32 mouse cellular contexts compared by ENCODE assay signal in genomic region chr4:115911586-115911985, GRCm38 (mm10). TPM values are rescaled to one million over a fixed set of nuclear protein-coding genes. Genes with fewer than 3 reads are reported as not detected.
A peak's percentile ranks its signal among the peaks of the same experiment; 100 is the strongest.
DNase-seq lines count a peak whose midpoint lies in the region; ATAC-seq lines count a peak whose summit lies in the region.
"Had no signal": no experiment of that assay in that cellular context is flagged by ENCODE, and none has a peak within 500 bp of the region (broad histone marks: within the 10 kb centered on the region; RNA-seq: fewer than 3 reads in every experiment).

No protein-coding gene starts in this region.

- intact Hi-C loops in left cerebral cortex, postnatal 25 days (cut with DNase I) = loop anchor here (5.0 kb wide), 1 partner anchor 36 kb away; no protein-coding TSS in a partner anchor

- H3K27ac ChIP-seq in lung, embryonic 16.5 days (ENCODE audit: low read length) = no peak overlapping the region
- H3K27ac ChIP-seq in embryonic facial prominence, embryonic 14.5 days (replicated peaks; ENCODE audit: low read depth, low read length) = no peak overlapping the region
- H3K27ac ChIP-seq: heart, embryonic 10.5 days; left cerebral cortex, adult 2 months had no signal

- ATAC-seq in lung, embryonic 16.5 days (ENCODE audit: low read depth) = peak; percentile 66; the same call in 1 of the 2 replicates
- ATAC-seq in embryonic facial prominence, embryonic 14.5 days (ENCODE audit: low read depth) = peak; percentile 78; the same call in 1 of the 2 replicates
- ATAC-seq: forebrain, embryonic 14.5 days; intestine, postnatal 0 days had no signal

- H3K4me1 ChIP-seq in lung, embryonic 16.5 days (replicated peaks; ENCODE audit: control insufficient read depth, insufficient read depth, low read length) = no peaks in the 10 kb centered on the region
- 0 out of 2 replicates have a peak, but pooled peaks cover 6% of the 10 kb centered on the region for H3K4me1 ChIP-seq in embryonic facial prominence, embryonic 14.5 days (ENCODE audit: control insufficient read depth, insufficient read depth, low read length)

- no peak overlapping the region for H3K9ac ChIP-seq in lung, embryonic 16.5 days (ENCODE audit: low read length)
- H3K9ac ChIP-seq in embryonic facial prominence, embryonic 14.5 days (ENCODE audit: low read depth, low read length) = no peak overlapping the region

- H3K36me3 ChIP-seq in lung, embryonic 16.5 days (ENCODE audit: control insufficient read depth, insufficient read depth, low read length) = no peaks in the 10 kb centered on the region
- no peaks in the 10 kb centered on the region for H3K36me3 ChIP-seq in embryonic facial prominence, embryonic 14.5 days (ENCODE audit: control insufficient read depth, insufficient read depth, low read length)
- H3K36me3 ChIP-seq: heart, embryonic 10.5 days had no signal

- H3K27me3 ChIP-seq in lung, embryonic 16.5 days (ENCODE audit: control insufficient read depth, insufficient read depth, low read depth, low read length) = no peaks in the 10 kb centered on the region
- H3K27me3 ChIP-seq in embryonic facial prominence, embryonic 14.5 days (replicated peaks; ENCODE audit: control insufficient read depth, insufficient read depth, low read length) = peaks cover 7% of the 10 kb centered on the region

- H3K9me3 ChIP-seq in lung, embryonic 16.5 days (ENCODE audit: control insufficient read depth, low read length) = no peaks in the 10 kb centered on the region
- H3K9me3 ChIP-seq in embryonic facial prominence, embryonic 14.5 days (ENCODE audit: control insufficient read depth, low read length) = no peaks in the 10 kb centered on the region
- H3K9me3 ChIP-seq: heart, embryonic 10.5 days had no signal

- DNase-seq in embryo, embryonic 10 days (ENCODE audit: low spot score) = peak; percentile 64
- no peak for DNase-seq in embryo, embryonic 11 days
- DNase-seq in lung, postnatal 4 days = no peak
- DNase-seq in embryo, embryonic 10.5 days (ENCODE audit: low spot score) = peak; percentile 59
- peak; percentile 58 for DNase-seq in embryonic facial prominence, embryonic 14.5 days (ENCODE audit: low spot score)
- DNase-seq in left cerebral cortex, postnatal 25 days (ENCODE audit: low spot score in 2 of 2) = no peak
- no peak for DNase-seq in natural killer cell, adult 2 months (ENCODE audit: low spot score in 2 of 2)
- DNase-seq: adrenal gland, postnatal 36 days; cerebellum, adult 11 months; cerebellum, adult 9-11 months; gastrocnemius, postnatal 10 days; heart, postnatal 4 days; kidney, postnatal 4 days; layer of hippocampus, adult 9-11 months; left cerebral cortex, postnatal 4 days; lung, postnatal 36 days; thymus, postnatal 14 days had no signal

- 10% methylated on average over 4 of the region's 4 CpGs for WGBS in lung, embryonic 16.5 days
- WGBS in embryonic facial prominence, embryonic 14.5 days = 5% methylated on average over 4 of the region's 4 CpGs

- H3K4me2 ChIP-seq in lung, embryonic 16.5 days (ENCODE audit: low read depth, low read length) = no peak overlapping the region
- no peak overlapping the region for H3K4me2 ChIP-seq in embryonic facial prominence, embryonic 14.5 days (ENCODE audit: low read depth, low read length)
- H3K4me2 ChIP-seq: liver, embryonic 11.5 days had no signal

- no peak overlapping the region for H3K4me3 ChIP-seq in lung, embryonic 16.5 days (ENCODE audit: low read length)
- no peak overlapping the region for H3K4me3 ChIP-seq in embryonic facial prominence, embryonic 14.5 days (ENCODE audit: low read depth, low read length)
- H3K4me3 ChIP-seq: erythroblast, embryonic 14.5 days; heart, embryonic 10.5 days; left cerebral cortex, adult 2 months; myocyte had no signal

RNA-seq across cellular contexts. Expression of gene 6430628N08Rik, which starts 21.1 kb away (rescaled TPM):
- polyA plus RNA-seq in lung, embryonic 16.5 days (2015; fragmentation: Nextera tagmentation; extraction: Ambion mirVana) = not detected in 2 replicates
- 0.10 and 0.29 TPM in 2 replicates for polyA plus RNA-seq in embryonic facial prominence, embryonic 14.5 days (2014; fragmentation: Nextera tagmentation; extraction: Ambion mirVana)
- total RNA-seq in left cerebral cortex, postnatal 25 days (2021) = under 1 TPM; 0.27 to 0.37 TPM
- total RNA-seq: adrenal gland, postnatal 36 days; common myeloid progenitor, adult 5-6 weeks; gastrocnemius, postnatal 10 days; granulocyte monocyte progenitor cell, adult 5-6 weeks; heart, postnatal 4 days; megakaryocyte-erythroid progenitor cell, adult 5-6 weeks had no signal
- polyA plus RNA-seq: erythroblast, embryonic 14.5 days; forebrain, embryonic 14.5 days; heart, embryonic 10.5 days; heart, embryonic 16.5 days; intestine, postnatal 0 days; kidney, embryonic 14.5 days; liver, embryonic 11.5 days; myocyte; neural tube, embryonic 14.5 days; stomach, embryonic 14.5 days had no signal

RNA-seq across cellular contexts. Expression of gene Kncn, which starts 27.4 kb away (rescaled TPM):
- not detected in 2 replicates for polyA plus RNA-seq in lung, embryonic 16.5 days (2015; fragmentation: Nextera tagmentation; extraction: Ambion mirVana)
- 0.31 TPM in 1 of 2 replicates, not detected in the other for polyA plus RNA-seq in embryonic facial prominence, embryonic 14.5 days (2014; fragmentation: Nextera tagmentation; extraction: Ambion mirVana)
- total RNA-seq in left cerebral cortex, postnatal 25 days (2021) = under 1 TPM; 0.21 to 0.23 TPM
- total RNA-seq: adrenal gland, postnatal 36 days; common myeloid progenitor, adult 5-6 weeks; gastrocnemius, postnatal 10 days; granulocyte monocyte progenitor cell, adult 5-6 weeks; heart, postnatal 4 days; megakaryocyte-erythroid progenitor cell, adult 5-6 weeks had no signal
- polyA plus RNA-seq: forebrain, embryonic 14.5 days; heart, embryonic 10.5 days; heart, embryonic 16.5 days; intestine, postnatal 0 days; kidney, embryonic 14.5 days; liver, embryonic 11.5 days; myocyte; stomach, embryonic 14.5 days had no signal

RNA-seq across cellular contexts. Expression of gene Dmbx1, which starts 28.1 kb away (rescaled TPM):
- 0.06 and 0.08 TPM in 2 replicates for polyA plus RNA-seq in lung, embryonic 16.5 days (2015; fragmentation: Nextera tagmentation; extraction: Ambion mirVana)
- 0.26 and 0.58 TPM in 2 replicates for polyA plus RNA-seq in embryonic facial prominence, embryonic 14.5 days (2014; fragmentation: Nextera tagmentation; extraction: Ambion mirVana)
- total RNA-seq in left cerebral cortex, postnatal 25 days (2021) = not detected
- total RNA-seq: adrenal gland, postnatal 36 days; common myeloid progenitor, adult 5-6 weeks; gastrocnemius, postnatal 10 days; granulocyte monocyte progenitor cell, adult 5-6 weeks; heart, postnatal 4 days; left cerebral cortex, adult 2 months; megakaryocyte-erythroid progenitor cell, adult 5-6 weeks had no signal
- polyA plus RNA-seq: erythroblast, embryonic 14.5 days; heart, embryonic 10.5 days; heart, embryonic 16.5 days; intestine, postnatal 0 days; kidney, embryonic 14.5 days; liver, embryonic 11.5 days; stomach, embryonic 14.5 days had no signal

Comparison
In these comparisons a context has a peak if more than half of its experiments do, and no peak if none do; other contexts are left out.
1. DNase-seq: peak in embryo, embryonic 10 days (single experiment), embryo, embryonic 10.5 days (single experiment) and embryonic facial prominence, embryonic 14.5 days (single experiment); none in embryo, embryonic 11 days (single experiment), lung, postnatal 4 days (0 of 2), left cerebral cortex, postnatal 25 days (0 of 2) and natural killer cell, adult 2 months (0 of 2).